Mouse (Mus musculus) adipose tissue, adult 10 weeks (tissue): ENCODE data around the gene Tmed3. TPM values are rescaled to one million over a fixed set of nuclear protein-coding genes. Genes with fewer than 3 reads are reported as not detected.

ENCODE experiments used
- polyA plus RNA-seq: library from polyadenylated mRNA; stranded (reverse); fragments of 350-450 nt; fragmentation: Illumina TruSeq; extraction: RNeasy Lipid Tissue Mini Kit (QIAGEN cat#74804); gene quantifications from one replicate; pipeline ENCODE4 v1.2.3, GENCODE M21; 2014; ENCODE audit warnings: low read depth, low replicate concordance

Gene Tmed3
- polyA plus RNA-seq: 338 TPM

DNA sequence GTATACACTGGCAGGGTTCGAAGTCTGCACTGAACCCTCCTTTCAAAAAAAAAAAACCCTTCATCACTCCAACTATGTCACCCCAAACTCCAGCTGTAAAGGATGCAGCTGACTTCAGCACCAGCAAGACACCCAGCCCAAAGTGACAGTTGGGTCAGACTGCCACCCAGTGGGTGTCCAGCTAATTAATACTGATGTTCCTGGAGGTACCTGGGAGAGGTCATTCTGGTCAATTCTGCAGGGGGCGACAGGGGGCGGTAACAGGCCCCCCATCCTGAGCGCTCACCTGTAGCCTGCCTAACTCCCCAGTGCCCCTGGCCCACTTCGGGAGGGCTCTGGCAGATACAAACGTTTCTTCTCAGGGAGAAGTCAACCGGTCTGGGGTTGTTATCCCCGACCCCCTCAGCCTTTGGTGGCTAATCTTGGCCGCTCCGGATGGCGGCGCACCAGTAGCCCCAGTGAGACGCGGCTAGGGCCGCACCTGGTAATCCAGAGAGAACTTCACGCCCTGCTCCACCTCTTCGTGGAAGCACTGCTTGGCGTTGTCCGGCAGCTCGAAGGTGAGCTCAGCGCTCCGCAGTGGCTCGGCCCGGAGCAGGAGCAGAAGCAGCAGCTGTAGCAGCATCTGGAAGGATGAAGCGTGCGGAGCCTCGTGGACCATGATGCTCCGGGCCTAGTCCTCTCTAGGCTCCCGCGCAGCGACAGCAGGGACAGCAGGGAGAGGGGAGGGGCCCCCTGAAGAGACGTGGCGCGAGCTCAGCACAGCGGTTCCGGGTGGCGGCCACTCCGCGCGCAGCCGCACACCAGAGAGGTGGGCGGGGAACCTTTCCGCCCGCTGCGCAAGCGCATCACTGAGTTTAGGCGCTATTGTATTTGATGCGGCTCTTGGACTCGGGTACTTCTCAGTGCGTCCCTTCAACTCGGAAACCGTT is at the start of gene Tmed3:
Tmed3 (minus strand) TSS at position 804 of the 932 bp plus-strand sequence.

DNA sequence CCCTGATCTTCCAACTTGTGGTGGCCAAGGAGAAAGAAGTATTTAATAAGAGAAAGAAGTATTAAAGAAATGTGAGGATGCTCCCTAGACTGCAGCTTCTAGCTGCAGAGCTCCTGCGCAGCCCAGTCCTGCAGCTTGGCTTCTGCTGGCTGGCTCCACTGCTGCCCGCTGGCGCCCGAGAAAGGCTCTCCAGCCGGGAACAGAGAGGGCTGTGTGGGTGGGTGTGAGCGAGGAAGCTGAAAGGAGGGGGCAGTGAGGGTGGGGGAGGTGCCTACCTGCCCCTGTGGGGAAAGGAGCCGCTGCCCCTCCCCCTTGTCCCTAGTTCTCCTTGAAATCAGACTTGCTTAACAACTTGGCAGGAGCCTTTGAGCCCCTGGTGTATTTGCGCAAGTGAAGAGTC is 33.4 kb upstream of the Tmed3 start, which contains the start of gene Ankrd34c:
Ankrd34c (minus strand) TSS at position 181 of the 400 bp plus-strand sequence.

Other genes starting within 250 kb of the Tmed3 start
- not detected for gene Minar1, start 81.9 kb downstream of the Tmed3 start, polyA plus RNA-seq
- gene Ankrd34c, start 33.4 kb upstream of the Tmed3 start, polyA plus RNA-seq: not detected
- 31.1 TPM for gene Rasgrf1, start 204.8 kb upstream of the Tmed3 start, polyA plus RNA-seq